Mouse (Mus musculus): Measurements from ENCODE around the gene Kirrel3. TPM values are rescaled to one million over a fixed set of nuclear protein-coding genes. Genes with fewer than 3 reads are reported as not detected.

The Kirrel3 gene
- polyA plus RNA-seq, 1 experiment from 2014 or later = 54.0 TPM

- Histone ChIP-seq H3K4me2 (ENCODE audit: low read length) (no peak overlapping the region), H3K36me3 (ENCODE audit: control insufficient read depth, insufficient read depth, low read length) (no peaks in the 10 kb centered on the region), H3K27ac (ENCODE audit: low read length) (no peak overlapping the region), H3K9me3 (replicated peaks; ENCODE audit: control insufficient read depth, low read length, poor library complexity, severe bottlenecking) (no peaks in the 10 kb centered on the region), H3K9ac (ENCODE audit: low read depth, low read length) (no peak overlapping the region), H3K4me3 (ENCODE audit: low read depth, low read length) (no peak overlapping the region), H3K27me3 (ENCODE audit: control insufficient read depth, insufficient read depth, low read depth, low read length) (no peaks in the 10 kb centered on the region), H3K4me1 (ENCODE audit: control insufficient read depth, insufficient read depth, low read length) (peaks cover 3% of the 10 kb centered on the region; the same call in 1 of the 2 replicates)
- 83% methylated on average over 6 of the region's 6 CpGs for WGBS
- ATAC-seq = no peak
Observed at GRCm38 (mm10) chr9:34574611-34575010, 88.9 kb downstream of the Kirrel3 start.

- no peaks in the 10 kb centered on the region for H3K9me3 ChIP-seq (replicated peaks; ENCODE audit: control insufficient read depth, low read length, poor library complexity, severe bottlenecking)
- peak; percentile 23; the same call in 1 of the 2 replicates for ATAC-seq
- H3K4me3 ChIP-seq (ENCODE audit: low read depth, low read length) = no peak overlapping the region
- H3K4me2 ChIP-seq (ENCODE audit: low read length) = no peak overlapping the region
- H3K27ac ChIP-seq (ENCODE audit: low read length) = no peak overlapping the region
- H3K36me3 ChIP-seq (ENCODE audit: control insufficient read depth, insufficient read depth, low read length) = no peaks in the 10 kb centered on the region
- H3K4me1 ChIP-seq (ENCODE audit: control insufficient read depth, insufficient read depth, low read length) = peaks cover 9% of the 10 kb centered on the region
- WGBS = 61% methylated on average over 6 of the region's 6 CpGs
- no peaks in the 10 kb centered on the region for H3K27me3 ChIP-seq (ENCODE audit: control insufficient read depth, insufficient read depth, low read depth, low read length)
- H3K9ac ChIP-seq (ENCODE audit: low read depth, low read length) = no peak overlapping the region
Observed at GRCm38 (mm10) chr9:34579174-34579573, 93.5 kb downstream of the Kirrel3 start.

GRCm38 (mm10) chr9:34580059-34580458, 94.4 kb downstream of the Kirrel3 start:
- Histone ChIP-seq H3K9me3 (replicated peaks; ENCODE audit: control insufficient read depth, low read length, poor library complexity, severe bottlenecking) (no peaks in the 10 kb centered on the region), H3K27ac (ENCODE audit: low read length) (no peak overlapping the region), H3K9ac (ENCODE audit: low read depth, low read length) (no peak overlapping the region), H3K27me3 (ENCODE audit: control insufficient read depth, insufficient read depth, low read depth, low read length) (no peaks in the 10 kb centered on the region), H3K36me3 (ENCODE audit: control insufficient read depth, insufficient read depth, low read length) (no peaks in the 10 kb centered on the region), H3K4me1 (ENCODE audit: control insufficient read depth, insufficient read depth, low read length) (peaks cover 9% of the 10 kb centered on the region), H3K4me2 (ENCODE audit: low read length) (no peak overlapping the region), H3K4me3 (ENCODE audit: low read depth, low read length) (no peak overlapping the region)
- WGBS = 74% methylated on average over 1 of the region's 1 CpGs
- ATAC-seq = no peak

GRCm38 (mm10) chr9:34582496-34582895, 96.8 kb downstream of the Kirrel3 start:
- Histone ChIP-seq H3K36me3 (ENCODE audit: control insufficient read depth, insufficient read depth, low read length) (no peaks in the 10 kb centered on the region), H3K27me3 (ENCODE audit: control insufficient read depth, insufficient read depth, low read depth, low read length) (no peaks in the 10 kb centered on the region), H3K4me2 (ENCODE audit: low read length) (no peak overlapping the region), H3K4me1 (ENCODE audit: control insufficient read depth, insufficient read depth, low read length) (peaks cover 11% of the 10 kb centered on the region), H3K9me3 (replicated peaks; ENCODE audit: control insufficient read depth, low read length, poor library complexity, severe bottlenecking) (no peaks in the 10 kb centered on the region), H3K27ac (ENCODE audit: low read length) (no peak overlapping the region), H3K4me3 (ENCODE audit: low read depth, low read length) (no peak overlapping the region), H3K9ac (ENCODE audit: low read depth, low read length) (no peak overlapping the region)
- ATAC-seq = no peak
- 87% methylated on average over 1 of the region's 1 CpGs for WGBS

- H3K27me3 ChIP-seq (ENCODE audit: control insufficient read depth, insufficient read depth, low read depth, low read length) = no peaks in the 10 kb centered on the region
- no peak for ATAC-seq
- H3K4me3 ChIP-seq (ENCODE audit: low read depth, low read length) = no peak overlapping the region
- H3K9me3 ChIP-seq (replicated peaks; ENCODE audit: control insufficient read depth, low read length, poor library complexity, severe bottlenecking) = no peaks in the 10 kb centered on the region
- no peak overlapping the region for H3K4me2 ChIP-seq (ENCODE audit: low read length)
- no peaks in the 10 kb centered on the region for H3K36me3 ChIP-seq (ENCODE audit: control insufficient read depth, insufficient read depth, low read length)
- WGBS = 53% methylated on average over 2 of the region's 2 CpGs
- H3K9ac ChIP-seq (ENCODE audit: low read depth, low read length) = no peak overlapping the region
- no peak overlapping the region for H3K27ac ChIP-seq (ENCODE audit: low read length)
- peaks cover 4% of the 10 kb centered on the region for H3K4me1 ChIP-seq (ENCODE audit: control insufficient read depth, insufficient read depth, low read length)
Observed at GRCm38 (mm10) chr9:34585487-34585886, 99.8 kb downstream of the Kirrel3 start.

GRCm38 (mm10) chr9:34586080-34586479, 100.4 kb downstream of the Kirrel3 start:
- H3K4me3 ChIP-seq (ENCODE audit: low read depth, low read length) = no peak overlapping the region
- no peak for ATAC-seq
- no peak overlapping the region for H3K27ac ChIP-seq (ENCODE audit: low read length)
- 0 out of 2 replicates have a peak, but pooled peaks cover 2% of the 10 kb centered on the region for H3K4me1 ChIP-seq (ENCODE audit: control insufficient read depth, insufficient read depth, low read length)
- H3K27me3 ChIP-seq (ENCODE audit: control insufficient read depth, insufficient read depth, low read depth, low read length) = no peaks in the 10 kb centered on the region
- no peaks in the 10 kb centered on the region for H3K9me3 ChIP-seq (replicated peaks; ENCODE audit: control insufficient read depth, low read length, poor library complexity, severe bottlenecking)
- no peak overlapping the region for H3K4me2 ChIP-seq (ENCODE audit: low read length)
- no peak overlapping the region for H3K9ac ChIP-seq (ENCODE audit: low read depth, low read length)
- WGBS = 63% methylated on average over 2 of the region's 2 CpGs
- no peaks in the 10 kb centered on the region for H3K36me3 ChIP-seq (ENCODE audit: control insufficient read depth, insufficient read depth, low read length)

GRCm38 (mm10) chr9:34589799-34590198, 104.1 kb downstream of the Kirrel3 start:
- no peak overlapping the region for H3K9ac ChIP-seq (ENCODE audit: low read depth, low read length)
- H3K4me2 ChIP-seq (ENCODE audit: low read length) = no peak overlapping the region
- no peak overlapping the region for H3K27ac ChIP-seq (ENCODE audit: low read length)
- H3K36me3 ChIP-seq (ENCODE audit: control insufficient read depth, insufficient read depth, low read length) = no peaks in the 10 kb centered on the region
- no peak for ATAC-seq
- 16% methylated on average over 1 of the region's 1 CpGs for WGBS
- peaks cover 18% of the 10 kb centered on the region for H3K4me1 ChIP-seq (ENCODE audit: control insufficient read depth, insufficient read depth, low read length)
- no peaks in the 10 kb centered on the region for H3K27me3 ChIP-seq (ENCODE audit: control insufficient read depth, insufficient read depth, low read depth, low read length)
- no peak overlapping the region for H3K4me3 ChIP-seq (ENCODE audit: low read depth, low read length)
- no peaks in the 10 kb centered on the region for H3K9me3 ChIP-seq (replicated peaks; ENCODE audit: control insufficient read depth, low read length, poor library complexity, severe bottlenecking)

- WGBS = 28% methylated on average over 3 of the region's 3 CpGs
- Histone ChIP-seq H3K36me3 (ENCODE audit: control insufficient read depth, insufficient read depth, low read length) (no peaks in the 10 kb centered on the region), H3K4me3 (ENCODE audit: low read depth, low read length) (no peak overlapping the region), H3K27me3 (ENCODE audit: control insufficient read depth, insufficient read depth, low read depth, low read length) (no peaks in the 10 kb centered on the region), H3K27ac (ENCODE audit: low read length) (peak overlapping the region; percentile 59), H3K9ac (ENCODE audit: low read depth, low read length) (peak overlapping the region; percentile 11; the same call in 1 of the 2 replicates), H3K4me1 (ENCODE audit: control insufficient read depth, insufficient read depth, low read length) (peaks cover 16% of the 10 kb centered on the region), H3K4me2 (ENCODE audit: low read length) (peak overlapping the region; percentile 18; the same call in 1 of the 2 replicates), H3K9me3 (replicated peaks; ENCODE audit: control insufficient read depth, low read length, poor library complexity, severe bottlenecking) (no peaks in the 10 kb centered on the region)
- peak; percentile 44; the same call in 1 of the 2 replicates for ATAC-seq
Observed at GRCm38 (mm10) chr9:34592073-34592610, 106.4 kb downstream of the Kirrel3 start.

- no peak for ATAC-seq
- Histone ChIP-seq H3K4me3 (ENCODE audit: low read depth, low read length) (no peak overlapping the region), H3K27me3 (ENCODE audit: control insufficient read depth, insufficient read depth, low read depth, low read length) (no peaks in the 10 kb centered on the region), H3K4me1 (ENCODE audit: control insufficient read depth, insufficient read depth, low read length) (peaks cover 16% of the 10 kb centered on the region), H3K9me3 (replicated peaks; ENCODE audit: control insufficient read depth, low read length, poor library complexity, severe bottlenecking) (no peaks in the 10 kb centered on the region), H3K9ac (ENCODE audit: low read depth, low read length) (no peak overlapping the region), H3K4me2 (ENCODE audit: low read length) (no peak overlapping the region), H3K36me3 (ENCODE audit: control insufficient read depth, insufficient read depth, low read length) (no peaks in the 10 kb centered on the region), H3K27ac (ENCODE audit: low read length) (no peak overlapping the region)
- WGBS = 73% methylated on average over 4 of the region's 4 CpGs
Observed at GRCm38 (mm10) chr9:34593889-34594288, 108.2 kb downstream of the Kirrel3 start.

Data from midbrain, embryonic 16.5 days (tissue).